Mouse (Mus musculus): ENCODE measurements at regions not wholly inside any gene's neighbourhood (a gene's known extent, or its start where the extent isn't known, plus 50 kb on each side); places are given as distances from the start of the nearest gene placed in this dataset.

- Histone ChIP-seq H3K36me3 (ENCODE audit: control insufficient read depth, insufficient read depth, low read length) (no peaks in the 10 kb centered on the region), H3K4me1 (ENCODE audit: control insufficient read depth, insufficient read depth, insufficient read length, low read length) (no peaks in the 10 kb centered on the region), H3K4me3 (ENCODE audit: low read depth, low read length) (no peak overlapping the region), H3K27me3 (ENCODE audit: control insufficient read depth, insufficient read depth, low read length) (no peaks in the 10 kb centered on the region), H3K27ac (ENCODE audit: insufficient read depth, low read depth, low read length) (no peak overlapping the region)
- TF ChIP-seq CTCF (IDR thresholded peaks at IDR 0.05; ENCODE audit: extremely low read depth, insufficient read length, insufficient replicate concordance, low read depth, low read length) (no peak), POLR2A (IDR thresholded peaks at IDR 0.05; ENCODE audit: low read depth, low read length) (no peak)
- WGBS, result 74% methylated on average over 7 of the region's 7 CpGs
Observed at GRCm38 (mm10) chr10:68956539-68956938, 194.7 kb upstream of the Rhobtb1 start.

- TF ChIP-seq CTCF (IDR thresholded peaks at IDR 0.05; ENCODE audit: extremely low read depth, insufficient read length, insufficient replicate concordance, low read depth, low read length) (no peak), POLR2A (IDR thresholded peaks at IDR 0.05; ENCODE audit: low read depth, low read length) (no peak)
- Histone ChIP-seq H3K36me3 (ENCODE audit: control insufficient read depth, insufficient read depth, low read length) (no peaks in the 10 kb centered on the region), H3K27me3 (ENCODE audit: control insufficient read depth, insufficient read depth, low read length) (no peaks in the 10 kb centered on the region), H3K27ac (ENCODE audit: insufficient read depth, low read depth, low read length) (no peak overlapping the region), H3K4me3 (ENCODE audit: low read depth, low read length) (no peak overlapping the region), H3K4me1 (ENCODE audit: control insufficient read depth, insufficient read depth, insufficient read length, low read length) (no peaks in the 10 kb centered on the region)
- 85% methylated on average over 1 of the region's 1 CpGs for WGBS
Observed at GRCm38 (mm10) chr10:68961376-68961775, 189.9 kb upstream of the Rhobtb1 start.

- no peaks in the 10 kb centered on the region for H3K27me3 ChIP-seq (ENCODE audit: control insufficient read depth, insufficient read depth, low read length)
- no peak overlapping the region for H3K27ac ChIP-seq (ENCODE audit: insufficient read depth, low read depth, low read length)
- 75% methylated on average over 8 of the region's 8 CpGs for WGBS
- TF ChIP-seq POLR2A (IDR thresholded peaks at IDR 0.05; ENCODE audit: low read depth, low read length) (no peak), CTCF (IDR thresholded peaks at IDR 0.05; ENCODE audit: extremely low read depth, insufficient read length, insufficient replicate concordance, low read depth, low read length) (no peak)
- H3K4me1 ChIP-seq (ENCODE audit: control insufficient read depth, insufficient read depth, insufficient read length, low read length), result no peaks in the 10 kb centered on the region
- H3K36me3 ChIP-seq (ENCODE audit: control insufficient read depth, insufficient read depth, low read length), result no peaks in the 10 kb centered on the region
- no peak overlapping the region for H3K4me3 ChIP-seq (ENCODE audit: low read depth, low read length)
Observed at GRCm38 (mm10) chr10:68963090-68963489, 188.1 kb upstream of the Rhobtb1 start.

GRCm38 (mm10) chr10:68965271-68965670, 186.0 kb upstream of the Rhobtb1 start:
- TF ChIP-seq CTCF (IDR thresholded peaks at IDR 0.05; ENCODE audit: extremely low read depth, insufficient read length, insufficient replicate concordance, low read depth, low read length) (no peak), POLR2A (IDR thresholded peaks at IDR 0.05; ENCODE audit: low read depth, low read length) (no peak)
- Histone ChIP-seq H3K27ac (ENCODE audit: insufficient read depth, low read depth, low read length) (no peak overlapping the region), H3K4me3 (ENCODE audit: low read depth, low read length) (no peak overlapping the region), H3K4me1 (ENCODE audit: control insufficient read depth, insufficient read depth, insufficient read length, low read length) (no peaks in the 10 kb centered on the region), H3K27me3 (ENCODE audit: control insufficient read depth, insufficient read depth, low read length) (no peaks in the 10 kb centered on the region), H3K36me3 (ENCODE audit: control insufficient read depth, insufficient read depth, low read length) (no peaks in the 10 kb centered on the region)
- 97% methylated on average over 1 of the region's 1 CpGs for WGBS

GRCm38 (mm10) chr10:68967976-68968968, 183.0 kb upstream of the Rhobtb1 start:
- Histone ChIP-seq H3K36me3 (ENCODE audit: control insufficient read depth, insufficient read depth, low read length) (no peaks in the 10 kb centered on the region), H3K27ac (ENCODE audit: insufficient read depth, low read depth, low read length) (no peak overlapping the region), H3K4me1 (ENCODE audit: control insufficient read depth, insufficient read depth, insufficient read length, low read length) (no peaks in the 10 kb centered on the region), H3K4me3 (ENCODE audit: low read depth, low read length) (no peak overlapping the region), H3K27me3 (ENCODE audit: control insufficient read depth, insufficient read depth, low read length) (no peaks in the 10 kb centered on the region)
- TF ChIP-seq CTCF (IDR thresholded peaks at IDR 0.05; ENCODE audit: extremely low read depth, insufficient read length, insufficient replicate concordance, low read depth, low read length), result no peak
- no peak for TF ChIP-seq POLR2A (IDR thresholded peaks at IDR 0.05; ENCODE audit: low read depth, low read length)
- WGBS, result 54% methylated on average over 15 of the region's 15 CpGs

- WGBS, result 68% methylated on average over 2 of the region's 2 CpGs
- Histone ChIP-seq H3K36me3 (ENCODE audit: control insufficient read depth, insufficient read depth, low read length) (no peaks in the 10 kb centered on the region), H3K4me3 (ENCODE audit: low read depth, low read length) (no peak overlapping the region), H3K4me1 (ENCODE audit: control insufficient read depth, insufficient read depth, insufficient read length, low read length) (no peaks in the 10 kb centered on the region), H3K27ac (ENCODE audit: insufficient read depth, low read depth, low read length) (no peak overlapping the region), H3K27me3 (ENCODE audit: control insufficient read depth, insufficient read depth, low read length) (no peaks in the 10 kb centered on the region)
- TF ChIP-seq POLR2A (IDR thresholded peaks at IDR 0.05; ENCODE audit: low read depth, low read length), result no peak
- no peak for TF ChIP-seq CTCF (IDR thresholded peaks at IDR 0.05; ENCODE audit: extremely low read depth, insufficient read length, insufficient replicate concordance, low read depth, low read length)
Observed at GRCm38 (mm10) chr10:68970521-68970920, 180.7 kb upstream of the Rhobtb1 start.

GRCm38 (mm10) chr10:68974771-68975170, 176.5 kb upstream of the Rhobtb1 start:
- Histone ChIP-seq H3K36me3 (ENCODE audit: control insufficient read depth, insufficient read depth, low read length) (no peaks in the 10 kb centered on the region), H3K27me3 (ENCODE audit: control insufficient read depth, insufficient read depth, low read length) (no peaks in the 10 kb centered on the region), H3K4me3 (ENCODE audit: low read depth, low read length) (no peak overlapping the region), H3K4me1 (ENCODE audit: control insufficient read depth, insufficient read depth, insufficient read length, low read length) (no peaks in the 10 kb centered on the region), H3K27ac (ENCODE audit: insufficient read depth, low read depth, low read length) (no peak overlapping the region)
- TF ChIP-seq POLR2A (IDR thresholded peaks at IDR 0.05; ENCODE audit: low read depth, low read length), result no peak
- 77% methylated on average over 7 of the region's 7 CpGs for WGBS
